Mouse (Mus musculus): ENCODE results near the gene Rgl1.

DNA sequence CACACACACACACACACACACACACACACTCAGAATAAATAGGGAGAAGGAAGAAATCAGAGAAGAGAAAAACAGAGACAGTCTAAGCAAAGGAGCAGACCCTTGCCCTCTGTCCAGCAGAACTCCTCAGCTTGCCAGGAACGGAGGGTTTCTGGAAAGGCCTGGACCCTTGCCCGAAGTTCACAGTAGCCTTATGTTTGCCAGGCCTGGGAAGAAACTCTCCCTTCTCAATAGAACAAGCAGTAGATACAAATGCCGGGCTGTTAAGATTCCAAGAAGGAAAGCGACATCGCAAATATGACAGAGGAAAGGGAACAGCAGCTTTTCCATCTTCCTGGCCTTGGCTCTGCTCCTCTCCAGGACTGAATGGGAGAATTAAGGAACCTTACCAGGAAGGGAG lies 205.7 kb downstream of the Rgl1 start:
- TF ChIP-seq POLR2A (IDR thresholded peaks at IDR 0.05; ENCODE audit: control insufficient read depth, low read depth, low read length) (no peak), CTCF (IDR thresholded peaks at IDR 0.05; ENCODE audit: control insufficient read depth, insufficient read depth, insufficient replicate concordance, low read depth, low read length) (no peak)
